ENCODE assay signal across 8 mouse cellular contexts in the genomic region with DNA sequence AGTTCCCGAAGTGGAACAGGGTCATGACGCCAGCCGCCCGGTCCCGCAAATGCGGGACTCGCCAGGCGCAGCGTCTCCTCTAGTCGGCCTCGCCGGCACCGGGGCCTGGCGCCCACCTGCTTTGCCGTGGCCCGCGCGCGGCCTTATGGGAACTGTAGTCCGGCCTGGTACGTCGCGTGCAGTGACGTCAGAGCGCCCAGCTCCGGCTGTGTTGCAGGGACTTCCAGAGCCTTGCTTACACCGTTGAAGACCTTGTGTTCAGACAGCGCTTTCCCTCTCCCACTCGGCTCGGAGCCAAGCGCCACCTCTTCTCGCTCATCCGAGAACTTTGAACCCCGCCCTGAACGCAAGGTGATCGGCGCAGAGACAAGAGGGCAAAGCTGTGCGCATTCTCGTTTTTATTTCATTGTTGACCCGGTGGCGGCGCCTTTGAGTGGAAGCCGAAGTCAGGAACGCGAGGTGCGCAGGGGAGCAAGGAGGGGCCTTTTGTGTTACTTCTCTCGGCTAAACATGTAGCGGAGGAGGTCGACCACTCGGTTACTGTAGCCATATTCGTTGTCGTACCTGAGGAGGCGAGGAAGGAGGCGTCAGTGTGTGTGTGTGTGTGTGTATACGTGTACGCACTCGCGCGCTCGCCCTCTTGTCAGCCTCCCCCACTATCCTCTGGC. TPM values are rescaled to one million over a fixed set of nuclear protein-coding genes. Genes with fewer than 3 reads are reported as not detected.
DNase-seq lines count a peak whose midpoint lies in the region; ATAC-seq and TF ChIP-seq lines count a peak whose summit lies in the region.

Gene Tmem147, minus strand, starts transcription at position 145 of the 668 bp plus-strand sequence.

- TF ChIP-seq POLR2A in bone marrow macrophage, adult 2 months (IDR thresholded peaks at IDR 0.05; ENCODE audit: borderline replicate concordance, low read depth, low read length): 0 out of 2 replicates have a peak, but pooled peaks have one; percentile 36
- TF ChIP-seq POLR2A in embryonic fibroblast, embryonic 13.5 days (IDR thresholded peaks at IDR 0.05; ENCODE audit: low read depth, low read length): peak; percentile 91

- peaks cover 22% of the 10 kb centered on the region; the same call in 1 of the 2 replicates for H3K36me3 ChIP-seq in kidney, embryonic 14.5 days (ENCODE audit: control insufficient read depth, insufficient read depth, low read length)
- peaks cover 43% of the 10 kb centered on the region for H3K36me3 ChIP-seq in limb, embryonic 15.5 days

- no peaks in the 10 kb centered on the region for H3K9me3 ChIP-seq in kidney, embryonic 14.5 days (ENCODE audit: control insufficient read depth, low read length)
- H3K9me3 ChIP-seq in limb, embryonic 15.5 days: no peaks in the 10 kb centered on the region

- no peaks in the 10 kb centered on the region for H3K27me3 ChIP-seq in kidney, embryonic 14.5 days (ENCODE audit: control insufficient read depth, insufficient read depth, low read length)
- H3K27me3 ChIP-seq in limb, embryonic 15.5 days: no peaks in the 10 kb centered on the region

- peak; percentile 97 for DNase-seq in A20 (ENCODE audit: low read depth, low spot score)
- DNase-seq in heart, adult 9 months (ENCODE audit: low spot score in 2 of 2): peak; percentile 93 to 96
- peak; percentile 60 to 80 for DNase-seq in monocyte, adult 2 months (ENCODE audit: low read depth in 1 of 2, low spot score in 2 of 2)
- DNase-seq in spleen, postnatal 36 days (ENCODE audit: low spot score in 2 of 2): peak; percentile 93

- WGBS in kidney, embryonic 14.5 days: under 1% methylated on average over 60 of the region's 60 CpGs
- WGBS in limb, embryonic 15.5 days: under 1% methylated on average over 60 of the region's 60 CpGs

- peak; percentile 96 for ATAC-seq in kidney, embryonic 14.5 days (ENCODE audit: low FRiP score, low TSS enrichment)
- peak; percentile 96 for ATAC-seq in limb, embryonic 15.5 days (ENCODE audit: insufficient number of reproducible peaks, low FRiP score, low TSS enrichment, low read depth)

- peaks cover 13% of the 10 kb centered on the region for H3K4me1 ChIP-seq in bone marrow macrophage, adult 2 months (ENCODE audit: control insufficient read depth, insufficient read depth, low read length)
- no peaks in the 10 kb centered on the region for H3K4me1 ChIP-seq in embryonic fibroblast, embryonic 13.5 days (ENCODE audit: control insufficient read depth, insufficient read depth, low read length)
- H3K4me1 ChIP-seq in kidney, embryonic 14.5 days (ENCODE audit: control insufficient read depth, insufficient read depth, low read length): peaks cover 12% of the 10 kb centered on the region
- H3K4me1 ChIP-seq in limb, embryonic 15.5 days: peaks cover 19% of the 10 kb centered on the region

- peak within 1 kb of the TSS; percentile 83 for H3K9ac ChIP-seq in kidney, embryonic 14.5 days (ENCODE audit: low read depth, low read length)
- H3K9ac ChIP-seq in limb, embryonic 15.5 days: peak within 1 kb of the TSS; percentile 82

- 0 out of 2 replicates have a peak, but pooled peaks have one; percentile 23 for TF ChIP-seq CTCF in bone marrow macrophage, adult 2 months (IDR thresholded peaks at IDR 0.05; ENCODE audit: low read depth, low read length)
- no peak for TF ChIP-seq CTCF in embryonic fibroblast, embryonic 13.5 days (IDR thresholded peaks at IDR 0.05; ENCODE audit: borderline replicate concordance, insufficient read depth, low read length)

- H3K4me2 ChIP-seq in kidney, embryonic 14.5 days (replicated peaks; ENCODE audit: low read depth, low read length): peak within 1 kb of the TSS; percentile 81
- peak within 1 kb of the TSS; percentile 71 for H3K4me2 ChIP-seq in limb, embryonic 15.5 days

- peak within 1 kb of the TSS; percentile 87 for H3K4me3 ChIP-seq in bone marrow macrophage, adult 2 months (ENCODE audit: insufficient read depth, low read length)
- peak within 1 kb of the TSS; percentile 71 for H3K4me3 ChIP-seq in embryonic fibroblast, embryonic 13.5 days (ENCODE audit: insufficient read depth, low read length)
- peak within 1 kb of the TSS; percentile 85 for H3K4me3 ChIP-seq in kidney, embryonic 14.5 days (ENCODE audit: low read length)
- peak within 1 kb of the TSS; percentile 69 for H3K4me3 ChIP-seq in limb, embryonic 15.5 days

- H3K27ac ChIP-seq in bone marrow macrophage, adult 2 months (ENCODE audit: insufficient read depth, low read depth, low read length): peak within 1 kb of the TSS; percentile 56
- H3K27ac ChIP-seq in embryonic fibroblast, embryonic 13.5 days (ENCODE audit: insufficient read depth, low read length): peak within 1 kb of the TSS; percentile 19; the same call in 1 of the 2 replicates
- peak within 1 kb of the TSS; percentile 60 for H3K27ac ChIP-seq in kidney, embryonic 14.5 days (ENCODE audit: low read depth, low read length)
- H3K27ac ChIP-seq in limb, embryonic 15.5 days: peak within 1 kb of the TSS; percentile 89

RNA-seq across cellular contexts. Expression of gene Tmem147, which starts in this region (rescaled TPM):
- 74.6 and 80.3 TPM in 2 replicates for polyA plus RNA-seq in bone marrow macrophage, adult 2 months (2012; ENCODE audit: insufficient read depth, insufficient read length, missing spikeins)
- 136 and 144 TPM in 2 replicates for polyA plus RNA-seq in embryonic fibroblast, embryonic 13.5 days (2011; ENCODE audit: insufficient read length, low read depth, missing spikeins)
- 202 and 206 TPM in 2 replicates for polyA plus RNA-seq in kidney, embryonic 14.5 days (2014; fragmentation: Nextera tagmentation; extraction: Ambion mirVana)
- 197 and 199 TPM in 2 replicates for polyA plus RNA-seq in limb, embryonic 15.5 days (2015; fragmentation: Nextera tagmentation; extraction: Ambion mirVana)

Comparison
In these comparisons a context has a peak if more than half of its experiments do, and no peak if none do; other contexts are left out.
1. Peak in every context shown above with its lines: DNase-seq, ATAC-seq, H3K4me3 ChIP-seq and H3K27ac ChIP-seq.
2. H3K27ac ChIP-seq: peak in every context shown above with its lines; median percentile 89 in limb, embryonic 15.5 days; 60 in kidney, embryonic 14.5 days; 56 in bone marrow macrophage, adult 2 months; 19 in embryonic fibroblast, embryonic 13.5 days.